Mouse (Mus musculus) CH12.LX (cell line): Measurements from ENCODE around the gene Sirt6. TPM values are rescaled to one million over a fixed set of nuclear protein-coding genes. Genes with fewer than 3 reads are reported as not detected.

ENCODE experiments used
- DNase-seq: peaks from one replicate; pipeline ENCODE4 v3.0.0-alpha.2; 2013; ENCODE audit errors: extremely low read depth
- H3K27ac ChIP-seq: 2 replicates; pipeline ENCODE4 v1.5.1; 2012; ENCODE audit warnings: low read depth, mild to moderate bottlenecking, control low read depth, moderate library complexity; ENCODE audit not compliant: insufficient read depth
- H3K27me3 ChIP-seq: replicated peaks from 2 replicates; pipeline ENCODE3; 2012; ENCODE audit warnings: inconsistent platforms
- H3K36me3 ChIP-seq, 2 experiments: replicated peaks in 1 of 2; 2 replicates each; pipeline versions ENCODE3 to v1.6.1; 2012; ENCODE audit warnings: inconsistent platforms in 1 of 2, low read length in 1 of 2, mild to moderate bottlenecking in 1 of 2, mixed read lengths in 1 of 2, moderate library complexity in 1 of 2; ENCODE audit not compliant: control insufficient read depth in 1 of 2, insufficient read depth in 1 of 2
- H3K4me1 ChIP-seq, 2 experiments: 2 replicates each; pipeline ENCODE4 v1.6.1; 2012; ENCODE audit warnings: inconsistent platforms in 1 of 2, moderate library complexity in 1 of 2; ENCODE audit not compliant: insufficient read depth in 2 of 2, control insufficient read depth in 1 of 2
- H3K4me2 ChIP-seq: 2 replicates; pipeline ENCODE4 v1.6.1; 2012; ENCODE audit warnings: low read depth, mild to moderate bottlenecking, control low read depth; ENCODE audit not compliant: poor library complexity, insufficient read depth, severe bottlenecking
- H3K4me3 ChIP-seq, 3 experiments: fragments of 150-350 bp in 1 of 3; sonication (generic) in 1 of 3; replicated peaks in 1 of 3; 2 replicates each; pipeline versions ENCODE3 to v1.5.1; 2011 to 2012; ENCODE audit warnings: low read depth in 2 of 3, low read length in 2 of 3, mild to moderate bottlenecking in 2 of 3, moderate library complexity in 2 of 3, control low read depth in 1 of 3, improper control_type of control experiment in 1 of 3, inconsistent platforms in 1 of 3, mixed read lengths in 1 of 3; ENCODE audit not compliant: poor library complexity in 1 of 3
- H3K79me2 ChIP-seq: replicated peaks from 2 replicates; pipeline ENCODE4 v1.6.1; 2012; ENCODE audit warnings: mild to moderate bottlenecking, moderate library complexity; ENCODE audit not compliant: control insufficient read depth, poor library complexity, insufficient read depth, severe bottlenecking; ENCODE audit errors: extremely low read depth
- H3K9ac ChIP-seq: 2 replicates; pipeline ENCODE4 v1.6.1; 2012; ENCODE audit warnings: low read depth, mild to moderate bottlenecking, control low read depth, moderate library complexity; ENCODE audit not compliant: insufficient read depth
- H3K9me3 ChIP-seq: replicated peaks from 2 replicates; pipeline ENCODE3; 2012; ENCODE audit warnings: low read length, inconsistent platforms, mixed read lengths
- BHLHE40 ChIP-seq: IDR thresholded peaks from 2 replicates; pipeline ENCODE4 v1.6.1; 2011; ENCODE audit warnings: mild to moderate bottlenecking, low read depth, low read length, improper control_type of control experiment
- CHD2 ChIP-seq: IDR thresholded peaks from 2 replicates; pipeline ENCODE4 v1.6.1; 2011; ENCODE audit warnings: low read length, improper control_type of control experiment
- E2F4 ChIP-seq: IDR thresholded peaks from 2 replicates; pipeline ENCODE4 v1.6.1; 2011; ENCODE audit warnings: low read depth, low read length, improper control_type of control experiment; ENCODE audit not compliant: insufficient replicate concordance
- ELF1 ChIP-seq: IDR thresholded peaks from 2 replicates; pipeline ENCODE4 v1.6.1; 2014; ENCODE audit warnings: low read depth, mild to moderate bottlenecking, inconsistent platforms, low read length, improper control_type of control experiment
- EP300 ChIP-seq: IDR thresholded peaks from 2 replicates; pipeline ENCODE4 v1.6.1; 2011; ENCODE audit warnings: low read length, improper control_type of control experiment
- GABPA ChIP-seq: IDR thresholded peaks from 2 replicates; pipeline ENCODE4 v1.6.1; 2012; ENCODE audit warnings: low read depth, low read length, improper control_type of control experiment, inconsistent platforms; ENCODE audit not compliant: insufficient replicate concordance
- KAT2A ChIP-seq: IDR thresholded peaks from 2 replicates; pipeline ENCODE4 v1.6.1; 2012; ENCODE audit warnings: low read length, improper control_type of control experiment, inconsistent platforms; ENCODE audit not compliant: insufficient replicate concordance
- MAFK ChIP-seq: IDR thresholded peaks from 2 replicates; pipeline ENCODE4 v1.6.1; 2011; ENCODE audit warnings: low read length, improper control_type of control experiment; ENCODE audit not compliant: insufficient replicate concordance
- MEF2A ChIP-seq: IDR thresholded peaks from 2 replicates; pipeline ENCODE4 v1.6.1; 2014; ENCODE audit warnings: low read depth, mild to moderate bottlenecking, inconsistent platforms, low read length, improper control_type of control experiment, borderline replicate concordance
- NELFE ChIP-seq: IDR thresholded peaks from 2 replicates; pipeline ENCODE4 v1.6.1; 2011; ENCODE audit warnings: low read depth, low read length, improper control_type of control experiment
- NRF1 ChIP-seq: IDR thresholded peaks from 2 replicates; pipeline ENCODE4 v1.6.1; 2014; ENCODE audit warnings: low read depth, mild to moderate bottlenecking, inconsistent platforms, low read length, improper control_type of control experiment, moderate library complexity
- PAX5 ChIP-seq: IDR thresholded peaks from 2 replicates; pipeline ENCODE4 v1.6.1; 2012; ENCODE audit warnings: low read length, inconsistent platforms, mixed read lengths
- POLR2A ChIP-seq: IDR thresholded peaks from 2 replicates; pipeline ENCODE4 v1.6.1; 2011; ENCODE audit warnings: low read depth, mild to moderate bottlenecking, improper control_type of control experiment, low read length
- POLR2AphosphoS2 ChIP-seq: IDR thresholded peaks from 2 replicates; pipeline ENCODE4 v1.6.1; 2011; ENCODE audit warnings: low read depth, low read length, improper control_type of control experiment
- RCOR1 ChIP-seq: conservative IDR thresholded peaks from 2 replicates; pipeline ENCODE4 v1.6.1; 2012; ENCODE audit warnings: low read depth, mild to moderate bottlenecking, inconsistent platforms, low read length, improper control_type of control experiment
- SIN3A ChIP-seq: IDR thresholded peaks from 2 replicates; pipeline ENCODE4 v1.6.1; 2012; ENCODE audit warnings: low read length, improper control_type of control experiment, inconsistent platforms
- SMC3 ChIP-seq: IDR thresholded peaks from 2 replicates; pipeline ENCODE4 v1.6.1; 2011; ENCODE audit warnings: low read depth, low read length, improper control_type of control experiment
- TBP ChIP-seq: conservative IDR thresholded peaks from 2 replicates; pipeline ENCODE4 v1.6.1; 2011; ENCODE audit warnings: low read depth, low read length, improper control_type of control experiment
- TCF12 ChIP-seq: IDR thresholded peaks from 2 replicates; pipeline ENCODE4 v1.6.1; 2014; ENCODE audit warnings: low read depth, mild to moderate bottlenecking, inconsistent platforms, low read length, improper control_type of control experiment
- UBTF ChIP-seq: IDR thresholded peaks from 2 replicates; pipeline ENCODE4 v1.6.1; 2012; ENCODE audit warnings: low read depth, mild to moderate bottlenecking, inconsistent platforms, low read length, improper control_type of control experiment, moderate library complexity
- USF1 ChIP-seq: IDR thresholded peaks from 2 replicates; pipeline ENCODE4 v1.6.1; 2014; ENCODE audit warnings: low read depth, mild to moderate bottlenecking, inconsistent platforms, low read length, improper control_type of control experiment
- ZKSCAN1 ChIP-seq: IDR thresholded peaks from 2 replicates; pipeline ENCODE4 v1.6.1; 2012; ENCODE audit warnings: low read depth, inconsistent platforms, low read length, improper control_type of control experiment, borderline replicate concordance
- ZNF384 ChIP-seq: IDR thresholded peaks from 2 replicates; pipeline ENCODE4 v1.6.1; 2012; ENCODE audit warnings: low read depth, low read length, improper control_type of control experiment, inconsistent platforms
- dilution Hi-C: fragments of 300-500 bp; cut with MboI; formaldehyde crosslinking; loops from 2 replicates; pipeline ENCODE4 v1.14.3; 2020; ENCODE audit warnings: low sequenced_read_pairs; ENCODE audit not compliant: extremely low pct_unique_long_range_greater_than_20kb, extremely low pct_ligation_motif_present
- in situ Hi-C: fragments of 300-500 bp; cut with MboI; formaldehyde crosslinking; loops from 3 replicates; pipeline ENCODE4 v1.14.3; 2019; ENCODE audit warnings: low sequenced_read_pairs, low pct_ligation_motif_present, low pct_unique_long_range_greater_than_20kb, mixed read lengths
- polyA plus RNA-seq: library from polyadenylated mRNA; unstranded; fragments of >175 nt; gene quantifications from 2 replicates; pipeline ENCODE4 v1.2.1, GENCODE M21; 2012; ENCODE audit warnings: low read depth; ENCODE audit not compliant: insufficient read length
- total RNA-seq, 2 experiments: library from RNA; depleted of rRNA; stranded (reverse); fragments of 300-350 nt in 1 of 2; fragments of >200 nt in 1 of 2; gene quantifications; 2 replicates each; pipeline ENCODE4 v1.2.3; 2012 to 2014

Sirt6 gene
- total and polyA plus RNA-seq, 3 experiments = 16.9 to 36.4 (median 17.8) TPM

DNA sequence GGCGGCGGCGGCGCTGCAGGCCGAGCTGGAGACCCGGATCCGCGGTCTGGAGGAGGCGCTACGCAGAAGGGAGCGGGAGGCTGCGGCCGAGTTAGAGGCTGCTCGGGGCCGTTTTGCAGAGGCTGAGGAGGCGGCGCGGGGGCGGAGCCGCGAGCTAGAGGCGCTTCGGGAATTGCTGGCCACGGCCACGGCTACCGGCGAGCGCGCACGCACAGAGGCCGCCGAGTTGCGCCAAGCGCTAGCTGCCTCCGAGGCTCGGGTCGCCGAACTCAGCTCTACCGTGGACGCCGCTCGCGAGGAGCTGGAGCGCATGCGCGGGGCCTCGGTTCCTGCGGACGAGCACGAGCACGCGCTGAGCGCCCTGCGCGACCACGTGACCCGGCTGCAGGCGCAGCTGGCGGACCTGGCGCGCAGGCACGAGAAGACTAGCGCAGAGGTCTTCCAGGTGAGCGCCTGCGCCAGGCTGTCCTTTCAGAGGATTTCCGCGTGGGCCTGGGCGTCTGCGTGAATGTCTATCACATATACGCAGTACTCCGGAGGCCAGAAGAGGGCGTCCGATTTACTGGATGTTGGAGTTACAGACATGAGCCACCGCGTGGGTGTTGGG is 16.0 kb upstream of the Sirt6 start (continued):
- no peak for TF ChIP-seq PAX5
- TF ChIP-seq SIN3A = peak; percentile 78; the same call in 1 of the 2 replicates
- peak; percentile 87 for TF ChIP-seq POLR2A
- TF ChIP-seq KAT2A = 0 out of 2 replicates have a peak, but pooled peaks have one; percentile 27
- TF ChIP-seq ZKSCAN1 = no peak
- no peak for TF ChIP-seq RCOR1
- TF ChIP-seq USF1 = peak; percentile 97
- no peak for TF ChIP-seq CHD2
- TF ChIP-seq E2F4 = 0 out of 2 replicates have a peak, but pooled peaks have one; percentile 36
- TF ChIP-seq ELF1 = peak; percentile 77
- no peak for TF ChIP-seq POLR2AphosphoS2
- no peak for TF ChIP-seq ZNF384
- TF ChIP-seq GABPA = no peak
- TF ChIP-seq EP300 = no peak
- TF ChIP-seq TCF12 = peak; percentile 75
- no peak for TF ChIP-seq MAFK
- peak; percentile 78; the same call in 1 of the 2 replicates for TF ChIP-seq UBTF

DNA sequence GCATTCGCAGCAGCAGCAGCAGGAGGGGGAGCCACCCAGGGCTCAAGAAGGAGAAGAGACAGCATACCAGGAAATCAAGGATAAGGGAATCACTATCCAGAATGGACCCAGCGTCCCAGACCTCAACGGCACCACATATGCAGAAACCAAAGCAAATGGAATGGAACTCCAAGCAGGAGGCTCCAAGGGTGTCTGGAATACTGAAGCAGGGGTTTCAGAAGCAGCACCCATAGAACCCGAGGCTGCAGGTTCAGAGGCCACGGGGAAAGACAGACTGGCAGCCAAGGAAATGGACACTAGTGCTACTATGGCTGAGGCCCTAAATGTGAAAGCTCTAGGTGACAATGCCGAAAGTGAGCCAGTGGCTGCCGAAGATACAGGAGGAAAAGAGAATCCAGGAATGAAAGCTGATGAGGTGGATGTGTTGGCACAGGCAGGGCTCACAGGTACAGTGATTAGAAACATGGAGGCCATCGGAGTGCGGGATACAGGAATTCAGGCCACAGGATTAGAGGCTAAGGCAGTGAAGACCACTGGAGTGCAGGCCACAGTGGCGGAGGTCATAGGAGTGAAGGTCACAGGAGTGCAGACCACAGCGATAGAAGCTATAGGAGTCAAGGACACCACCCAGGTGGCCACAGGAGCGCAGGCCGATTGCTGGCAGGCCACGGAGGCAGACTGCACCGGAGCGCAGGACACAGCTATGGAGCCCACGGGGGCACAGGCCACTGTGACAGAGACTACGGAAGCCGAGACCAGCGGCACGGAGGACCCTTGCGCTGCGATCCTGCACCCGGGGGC is 15.3 kb upstream of the Sirt6 start:
- peak overlapping the region; percentile 62 to 82 (median 70) for H3K4me3 ChIP-seq
- dilution Hi-C loops = no loop called here

More for the DNA sequence above, 15.3 kb upstream of the Sirt6 start:
- in situ Hi-C loops = no loop called here
- no peaks in the 10 kb centered on the region for H3K36me3 ChIP-seq
- H3K9me3 ChIP-seq = no peaks in the 10 kb centered on the region
- TF ChIP-seq BHLHE40 = no peak
- no peak for TF ChIP-seq NELFE
- no peak for TF ChIP-seq MAFK
- no peak for TF ChIP-seq UBTF
- no peak for TF ChIP-seq ZNF384
- no peak for TF ChIP-seq NRF1
- TF ChIP-seq RCOR1 = no peak
- TF ChIP-seq USF1 = no peak
- TF ChIP-seq CHD2 = no peak
- TF ChIP-seq SMC3 = no peak
- no peak for TF ChIP-seq E2F4
- TF ChIP-seq PAX5 = no peak
- TF ChIP-seq TBP = no peak
- no peak for TF ChIP-seq MEF2A
- TF ChIP-seq TCF12 = no peak
- no peak for TF ChIP-seq POLR2AphosphoS2
- peak overlapping the region; percentile 62 for H3K27ac ChIP-seq
- H3K27me3 ChIP-seq = peaks cover 29% of the 10 kb centered on the region
- no peaks in the 10 kb centered on the region for H3K79me2 ChIP-seq
- peaks cover 17% of the 10 kb centered on the region in 2 experiments for H3K4me1 ChIP-seq
- DNase-seq = no peak
- peak overlapping the region; percentile 48 for H3K4me2 ChIP-seq
- H3K9ac ChIP-seq = peak overlapping the region; percentile 69
